Mouse (Mus musculus) liver, adult 2 months (tissue): ENCODE data around the gene Lmln. TPM values are rescaled to one million over a fixed set of nuclear protein-coding genes. Genes with fewer than 3 reads are reported as not detected.
"Not testable (repeated sequence)": the region's sequence is repeated elsewhere in the genome, so short reads cannot be mapped to it uniquely, and the experiment has no call there.

Experiments used
- DNase-seq: peaks from one replicate; pipeline ENCODE4 v3.0.0-alpha.2; 2011; ENCODE audit warnings: low read depth, low spot score; ENCODE audit errors: extremely low read depth
- H3K27ac ChIP-seq: fragments of 200-500 bp; replicated peaks from 2 replicates; pipeline ENCODE4 v1.5.1; 2012; ENCODE audit warnings: low read depth, mild to moderate bottlenecking, control low read depth, inconsistent platforms, low read length; ENCODE audit not compliant: insufficient read depth
- H3K27me3 ChIP-seq: fragments of 200-500 bp; 2 replicates; pipeline ENCODE4 v1.6.1; 2012; ENCODE audit warnings: mild to moderate bottlenecking, moderate library complexity, low read length, inconsistent platforms; ENCODE audit not compliant: control insufficient read depth, insufficient read depth
- H3K36me3 ChIP-seq: fragments of 200-500 bp; 2 replicates; pipeline ENCODE4 v1.6.1; 2012; ENCODE audit warnings: low read length, inconsistent platforms; ENCODE audit not compliant: control insufficient read depth, insufficient read depth
- H3K4me1 ChIP-seq: fragments of 200-500 bp; 2 replicates; pipeline ENCODE4 v1.6.1; 2011; ENCODE audit warnings: low read length; ENCODE audit not compliant: control insufficient read depth, insufficient read depth
- H3K4me3 ChIP-seq: fragments of 200-500 bp; 2 replicates; pipeline ENCODE4 v1.5.1; 2011; ENCODE audit warnings: low read depth, mild to moderate bottlenecking, control low read depth, low read length, moderate library complexity; ENCODE audit not compliant: insufficient read depth
- H3K79me2 ChIP-seq: fragments of 200-500 bp; 2 replicates; pipeline ENCODE4 v1.6.1; 2012; ENCODE audit warnings: inconsistent platforms, mild to moderate bottlenecking, low read length, moderate library complexity; ENCODE audit not compliant: control insufficient read depth, insufficient read depth
- H3K9ac ChIP-seq: fragments of 200-500 bp; 2 replicates; pipeline ENCODE4 v1.6.1; 2012; ENCODE audit warnings: low read depth, mild to moderate bottlenecking, control low read depth, inconsistent platforms, low read length
- CTCF ChIP-seq: fragments of 200-500 bp; IDR thresholded peaks from 2 replicates; pipeline ENCODE4 v1.5.1; 2011; ENCODE audit warnings: low read depth, low read length, control low read depth
- POLR2A ChIP-seq: fragments of 200-500 bp; IDR thresholded peaks from 2 replicates; pipeline ENCODE4 v1.6.1; 2011; ENCODE audit warnings: low read length, control low read depth; ENCODE audit not compliant: insufficient read depth; ENCODE audit errors: extremely low read depth
- WGBS: fragments of 180-500 bp; shearing (Covaris S2); methylation state at CpG from one replicate; pipeline ENCODE4 v1.1.7; 2018; 5-methylcytosine and 5-hydroxymethylcytosine counted together
- polyA plus RNA-seq: library from polyadenylated mRNA; depleted of rRNA; stranded (reverse); fragments of >200 nt; gene quantifications from 2 replicates; pipeline ENCODE4 v1.2.3, GENCODE M21; 2012
- total RNA-seq: library from RNA; depleted of rRNA; stranded (reverse); fragments of >200 nt; gene quantifications from 2 replicates; pipeline ENCODE4 v1.2.3, GENCODE M21; 2014

Gene Lmln
- total and polyA plus RNA-seq, 2 experiments: 0.81 to 1.8 TPM

DNA sequence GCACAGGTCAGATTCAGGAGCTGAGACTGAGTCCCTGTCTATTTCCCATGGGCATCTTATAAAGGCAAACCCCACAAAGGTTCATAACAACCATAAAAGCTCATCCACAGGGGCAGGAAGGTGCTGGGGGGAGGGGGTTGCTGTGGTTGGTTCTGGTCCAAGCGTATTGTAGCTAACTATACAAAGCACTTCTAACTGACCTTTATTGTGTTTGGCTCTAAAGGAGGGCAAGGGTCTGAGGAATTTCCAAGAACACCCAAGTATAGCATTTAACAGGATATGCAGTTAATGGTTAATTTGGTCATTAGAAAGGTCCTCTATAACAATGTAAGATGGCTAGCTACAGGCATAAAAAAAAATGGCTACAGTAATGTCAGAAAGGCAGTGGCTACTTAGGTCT is 19.6 kb upstream of the Lmln start:
- Histone ChIP-seq H3K79me2 (no peaks in the 10 kb centered on the region), H3K27ac (no peak overlapping the region), H3K4me1 (no peaks in the 10 kb centered on the region), H3K9ac (no peak overlapping the region), H3K36me3 (no peaks in the 10 kb centered on the region), H3K4me3 (no peak overlapping the region), H3K27me3 (no peaks in the 10 kb centered on the region)
- no peak for TF ChIP-seq CTCF
- TF ChIP-seq POLR2A: no peak
- DNase-seq: no peak
- WGBS: 86% methylated on average over 1 of the region's 1 CpGs

DNA sequence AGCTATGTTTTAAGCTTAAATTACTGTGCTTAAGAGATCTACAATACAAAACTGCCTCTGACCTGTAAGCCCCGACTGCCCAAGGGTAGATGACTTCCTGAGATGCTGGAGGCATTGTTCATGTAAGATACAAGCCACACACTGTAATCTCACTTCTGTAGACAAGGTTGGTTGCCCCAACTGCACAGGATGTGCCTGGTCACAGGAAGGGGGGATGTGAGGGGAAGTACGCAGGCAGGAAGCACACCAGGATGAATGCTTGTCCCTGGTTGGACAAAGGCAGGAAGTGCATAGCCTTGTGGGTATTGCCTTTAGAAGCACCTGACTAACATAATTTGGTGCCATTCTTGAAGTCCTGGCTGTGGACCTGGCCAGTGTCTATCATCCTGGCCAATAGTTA is 19.1 kb upstream of the Lmln start:
- H3K36me3 ChIP-seq: no peaks in the 10 kb centered on the region
- 63% methylated on average over 2 of the region's 2 CpGs for WGBS
- TF ChIP-seq CTCF (no peak), POLR2A (no peak)
- H3K79me2 ChIP-seq: no peaks in the 10 kb centered on the region
- no peaks in the 10 kb centered on the region for H3K4me1 ChIP-seq
- no peak for DNase-seq
- H3K27ac ChIP-seq: no peak overlapping the region
- no peak overlapping the region for H3K9ac ChIP-seq
- H3K27me3 ChIP-seq: no peaks in the 10 kb centered on the region
- H3K4me3 ChIP-seq: no peak overlapping the region

DNA sequence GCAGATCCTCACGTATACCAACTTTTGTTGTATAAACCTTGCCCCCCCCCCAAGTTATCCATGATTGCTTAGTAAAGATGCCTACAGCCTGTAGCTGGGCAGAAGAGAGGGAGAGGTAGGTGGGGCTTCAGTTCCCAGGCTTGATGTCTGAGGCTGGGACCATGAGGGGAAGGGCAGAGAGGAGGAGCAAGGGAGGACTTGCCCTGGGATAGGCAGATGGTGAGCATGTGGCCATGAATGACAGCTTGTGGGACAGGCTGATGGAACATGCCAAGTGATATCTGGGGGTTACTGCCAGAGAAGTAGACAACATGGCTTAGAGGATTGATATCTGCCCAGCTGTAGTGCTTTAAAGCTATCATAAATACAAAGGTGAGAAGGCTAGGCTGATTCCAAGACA is 14.3 kb upstream of the Lmln start:
- no peaks in the 10 kb centered on the region for H3K4me1 ChIP-seq
- H3K36me3 ChIP-seq: no peaks in the 10 kb centered on the region
- no peak for DNase-seq
- H3K79me2 ChIP-seq: no peaks in the 10 kb centered on the region
- no peak overlapping the region for H3K9ac ChIP-seq
- no peak for TF ChIP-seq POLR2A
- no peak for TF ChIP-seq CTCF
- no peak overlapping the region for H3K4me3 ChIP-seq
- H3K27me3 ChIP-seq: no peaks in the 10 kb centered on the region
- WGBS: 85% methylated on average over 1 of the region's 1 CpGs
- H3K27ac ChIP-seq: no peak overlapping the region

DNA sequence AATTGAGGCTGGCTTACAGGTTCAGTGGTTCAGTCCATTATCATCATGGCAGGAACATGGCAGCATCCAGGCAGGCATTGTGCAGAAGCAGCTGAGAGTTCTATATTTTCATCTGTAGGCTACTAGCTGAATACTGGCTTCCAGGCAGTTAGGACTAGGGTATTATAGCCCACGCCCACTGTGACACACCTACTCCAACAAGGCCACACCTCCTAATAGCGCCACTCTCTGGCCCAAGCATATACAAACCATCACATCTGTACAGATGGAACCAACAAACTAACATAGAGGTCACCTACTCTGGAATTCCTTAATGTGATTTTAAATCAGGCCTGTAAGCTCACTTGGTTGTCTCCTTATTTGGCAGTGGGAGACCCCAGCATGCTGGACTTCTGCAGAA is 13.6 kb upstream of the Lmln start:
- no peak for DNase-seq
- Histone ChIP-seq H3K27ac (no peak overlapping the region), H3K79me2 (no peaks in the 10 kb centered on the region), H3K27me3 (no peaks in the 10 kb centered on the region), H3K4me3 (no peak overlapping the region), H3K36me3 (no peaks in the 10 kb centered on the region), H3K4me1 (no peaks in the 10 kb centered on the region), H3K9ac (no peak overlapping the region)
- 85% methylated on average over 2 of the region's 2 CpGs for WGBS
- TF ChIP-seq CTCF (no peak), POLR2A (no peak)

DNA sequence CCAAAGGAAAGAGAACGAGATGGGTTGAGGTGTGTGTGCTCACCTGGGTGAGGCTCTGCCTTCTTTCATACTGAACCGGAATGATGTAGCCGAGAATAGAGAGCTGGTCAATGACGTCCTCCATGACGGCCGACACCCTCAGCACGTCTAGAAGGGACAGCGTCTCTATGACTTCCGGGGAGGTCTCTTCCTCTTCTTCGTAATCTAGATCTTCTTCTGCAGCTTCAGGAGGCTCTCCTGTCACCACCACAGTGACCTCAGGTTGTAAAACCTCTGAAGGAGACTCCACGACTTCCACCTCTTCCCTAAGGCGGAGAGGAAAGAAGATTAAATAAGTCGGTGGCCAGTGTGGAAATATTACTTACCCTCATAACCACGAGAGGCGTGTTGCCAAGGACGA is 12.5 kb upstream of the Lmln start:
- no peak overlapping the region for H3K27ac ChIP-seq
- H3K79me2 ChIP-seq: no peaks in the 10 kb centered on the region
- no peak for DNase-seq
- no peaks in the 10 kb centered on the region for H3K4me1 ChIP-seq
- no peak overlapping the region for H3K9ac ChIP-seq
- H3K27me3 ChIP-seq: no peaks in the 10 kb centered on the region
- no peak overlapping the region for H3K4me3 ChIP-seq
- WGBS: 92% methylated on average over 16 of the region's 16 CpGs
- no peak for TF ChIP-seq CTCF
- no peak for TF ChIP-seq POLR2A
- no peaks in the 10 kb centered on the region for H3K36me3 ChIP-seq

DNA sequence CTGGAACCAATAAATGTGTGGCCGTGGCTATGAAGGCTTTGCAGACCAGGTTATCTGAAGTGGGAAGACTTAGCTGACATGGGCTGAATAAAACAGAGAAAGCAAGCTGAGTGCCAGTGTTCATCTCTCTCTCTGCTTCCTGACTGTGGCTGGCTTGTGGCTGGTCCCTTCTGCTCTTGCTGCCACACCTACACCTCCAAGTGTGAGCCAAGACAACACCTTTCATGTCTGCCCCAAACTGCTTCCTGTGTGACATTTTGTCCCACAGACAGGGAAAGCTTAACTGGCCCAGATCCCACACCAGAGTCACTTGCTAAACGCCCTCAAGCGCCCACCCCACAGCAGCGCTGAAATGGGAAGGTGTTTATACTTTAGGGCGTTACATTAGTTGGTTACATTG is 9.2 kb upstream of the Lmln start:
- Histone ChIP-seq H3K27me3 (no peaks in the 10 kb centered on the region), H3K27ac (no peak overlapping the region), H3K4me3 (no peak overlapping the region), H3K4me1 (peaks cover 6% of the 10 kb centered on the region), H3K36me3 (no peaks in the 10 kb centered on the region), H3K79me2 (peaks cover 3% of the 10 kb centered on the region; the same call in 1 of the 2 replicates), H3K9ac (no peak overlapping the region)
- DNase-seq: no peak
- 80% methylated on average over 5 of the region's 5 CpGs for whole genome bisulfite sequencing
- no peak for TF ChIP-seq POLR2A
- no peak for TF ChIP-seq CTCF

DNA sequence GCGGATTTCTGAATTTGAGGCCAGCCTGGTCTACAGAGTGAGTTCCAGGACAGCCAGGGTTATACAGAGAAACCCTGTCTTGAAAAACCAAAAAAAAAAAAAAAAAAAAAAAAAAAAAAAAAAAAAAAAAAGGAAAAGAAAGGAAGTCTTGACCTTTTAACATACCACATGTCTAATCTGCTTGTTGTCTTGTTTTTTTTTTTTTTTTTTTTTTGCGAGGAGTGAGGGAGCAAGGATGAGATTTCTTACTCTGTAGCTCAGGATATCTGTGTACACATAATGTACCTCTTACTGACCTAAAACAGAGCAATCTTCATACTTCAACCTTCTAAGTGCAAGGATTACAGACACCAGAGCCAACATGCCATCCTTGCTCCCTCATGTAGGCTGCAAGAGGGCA is 7.4 kb upstream of the Lmln start:
- H3K27ac ChIP-seq, H3K79me2 ChIP-seq, H3K36me3 ChIP-seq, DNase-seq, H3K9ac ChIP-seq, H3K27me3 ChIP-seq, H3K4me3 ChIP-seq: not testable (repeated sequence)
- peaks cover 16% of the 10 kb centered on the region for H3K4me1 ChIP-seq
- WGBS: 82% methylated on average over 2 of the region's 2 CpGs
